Mouse (Mus musculus) small intestine, adult 2 months (tissue): ENCODE results near the gene Lmnb2. TPM values are rescaled to one million over a fixed set of nuclear protein-coding genes. Genes with fewer than 3 reads are reported as not detected.
A peak's percentile ranks its signal among the peaks of the same experiment; 100 is the strongest.

Experiments used
- H3K27ac ChIP-seq: fragments of 200-500 bp; 2 replicates; pipeline ENCODE4 v1.5.1; 2012; ENCODE audit warnings: low read depth, low read length, control low read depth, inconsistent platforms; ENCODE audit not compliant: insufficient read depth
- H3K27me3 ChIP-seq: fragments of 200-500 bp; 2 replicates; pipeline ENCODE4 v1.6.1; 2012; ENCODE audit warnings: mild to moderate bottlenecking, moderate library complexity, low read length, inconsistent platforms; ENCODE audit not compliant: control insufficient read depth, insufficient read depth
- H3K36me3 ChIP-seq: fragments of 200-500 bp; 2 replicates; pipeline ENCODE4 v1.6.1; 2012; ENCODE audit warnings: mild to moderate bottlenecking, low read length, control low read depth, inconsistent platforms; ENCODE audit not compliant: control insufficient read depth, insufficient read depth
- H3K4me1 ChIP-seq: fragments of 200-500 bp; 2 replicates; pipeline ENCODE4 v1.6.1; 2012; ENCODE audit warnings: low read length, inconsistent platforms, mixed read lengths; ENCODE audit not compliant: control insufficient read depth, insufficient read depth, insufficient read length
- H3K4me3 ChIP-seq: fragments of 200-500 bp; 2 replicates; pipeline ENCODE4 v1.5.1; 2012; ENCODE audit warnings: low read depth, mild to moderate bottlenecking, control low read depth, inconsistent platforms, low read length, moderate library complexity
- CTCF ChIP-seq: fragments of 200-500 bp; IDR thresholded peaks from 2 replicates; pipeline ENCODE4 v1.5.1; 2012; ENCODE audit warnings: low read depth, mild to moderate bottlenecking, control low read depth, inconsistent platforms, low read length, moderate library complexity, mixed read lengths; ENCODE audit not compliant: insufficient replicate concordance, insufficient read length; ENCODE audit errors: extremely low read depth
- POLR2A ChIP-seq: fragments of 200-500 bp; IDR thresholded peaks from 2 replicates; pipeline ENCODE4 v1.6.1; 2012; ENCODE audit warnings: low read depth, mild to moderate bottlenecking, control low read depth, inconsistent platforms, low read length, moderate library complexity
- WGBS: fragments of 180-500 bp; shearing (Covaris S2); methylation state at CpG from one replicate; pipeline ENCODE4 v1.1.7; 2018; 5-methylcytosine and 5-hydroxymethylcytosine counted together
- polyA plus RNA-seq: library from polyadenylated mRNA; depleted of rRNA; stranded (reverse); fragments of >200 nt; gene quantifications from 2 replicates; pipeline ENCODE4 v1.2.3, GENCODE M21; 2012

Lmnb2 gene
- polyA plus RNA-seq, 1 experiment = 29.2 TPM

GRCm38 (mm10) chr10:80915736-80916135 lies 2.3 kb downstream of the Lmnb2 start:
- 57% methylated on average over 4 of the region's 4 CpGs for WGBS
- no peak for TF ChIP-seq POLR2A
- TF ChIP-seq CTCF = no peak

GRCm38 (mm10) chr10:80915260-80915659 lies 2.8 kb downstream of the Lmnb2 start:
- peak overlapping the region; percentile 91 for H3K27ac ChIP-seq
- H3K4me1 ChIP-seq = peaks cover 33% of the 10 kb centered on the region
- WGBS = 33% methylated on average over 2 of the region's 2 CpGs

More at GRCm38 (mm10) chr10:80915736-80916135, 2.3 kb downstream of the Lmnb2 start:
- no peak overlapping the region for H3K4me3 ChIP-seq
- 0 out of 2 replicates have a peak, but pooled peaks cover 4% of the 10 kb centered on the region for H3K36me3 ChIP-seq
- H3K4me1 ChIP-seq = peaks cover 33% of the 10 kb centered on the region
- H3K27ac ChIP-seq = no peak overlapping the region
- H3K27me3 ChIP-seq = no peaks in the 10 kb centered on the region

GRCm38 (mm10) chr10:80914253-80914656 lies 3.8 kb downstream of the Lmnb2 start:
- Histone ChIP-seq H3K4me1 (peaks cover 33% of the 10 kb centered on the region), H3K36me3 (peaks cover 12% of the 10 kb centered on the region), H3K4me3 (no peak overlapping the region), H3K27ac (peak overlapping the region; percentile 91), H3K27me3 (no peaks in the 10 kb centered on the region)
- 24% methylated on average over 5 of the region's 5 CpGs for WGBS
- no peak for TF ChIP-seq CTCF
- no peak for TF ChIP-seq POLR2A

More at GRCm38 (mm10) chr10:80915260-80915659, 2.8 kb downstream of the Lmnb2 start:
- Histone ChIP-seq H3K4me3 (no peak overlapping the region), H3K36me3 (0 out of 2 replicates have a peak, but pooled peaks cover 4% of the 10 kb centered on the region), H3K27me3 (no peaks in the 10 kb centered on the region)
- TF ChIP-seq CTCF (no peak), POLR2A (no peak)

GRCm38 (mm10) chr10:80913364-80914011 lies 4.6 kb downstream of the Lmnb2 start:
- peak overlapping the region; percentile 91 for H3K27ac ChIP-seq
- H3K36me3 ChIP-seq = peaks cover 18% of the 10 kb centered on the region
- H3K4me3 ChIP-seq = no peak overlapping the region
- WGBS = 58% methylated on average over 7 of the region's 8 CpGs
- TF ChIP-seq POLR2A (no peak; the same call in 1 of the 2 replicates), CTCF (no peak)
- no peaks in the 10 kb centered on the region for H3K27me3 ChIP-seq
- peaks cover 33% of the 10 kb centered on the region for H3K4me1 ChIP-seq

- no peaks in the 10 kb centered on the region for H3K27me3 ChIP-seq
- no peak overlapping the region for H3K4me3 ChIP-seq
- peaks cover 28% of the 10 kb centered on the region for H3K4me1 ChIP-seq
- H3K36me3 ChIP-seq = peaks cover 26% of the 10 kb centered on the region
- peak overlapping the region; percentile 5; the same call in 1 of the 2 replicates for H3K27ac ChIP-seq
- no peak for TF ChIP-seq CTCF
- TF ChIP-seq POLR2A = no peak
Observed at GRCm38 (mm10) chr10:80911891-80912290, 6.2 kb downstream of the Lmnb2 start.

GRCm38 (mm10) chr10:80911354-80911753 lies 6.7 kb downstream of the Lmnb2 start:
- H3K27me3 ChIP-seq = no peaks in the 10 kb centered on the region
- H3K27ac ChIP-seq = no peak overlapping the region
- peaks cover 23% of the 10 kb centered on the region for H3K4me1 ChIP-seq
- WGBS = 93% methylated on average over 4 of the region's 4 CpGs
- H3K4me3 ChIP-seq = no peak overlapping the region
- peaks cover 27% of the 10 kb centered on the region for H3K36me3 ChIP-seq
- TF ChIP-seq CTCF = no peak
- TF ChIP-seq POLR2A = no peak

- 95% methylated on average over 22 of the region's 22 CpGs for WGBS
- H3K27ac ChIP-seq = no peak overlapping the region
- TF ChIP-seq POLR2A (no peak), CTCF (no peak)
- no peak overlapping the region for H3K4me3 ChIP-seq
- peaks cover 38% of the 10 kb centered on the region for H3K36me3 ChIP-seq
- H3K27me3 ChIP-seq = no peaks in the 10 kb centered on the region
- H3K4me1 ChIP-seq = peaks cover 10% of the 10 kb centered on the region
Observed at GRCm38 (mm10) chr10:80909375-80910162, 8.5 kb downstream of the Lmnb2 start.
